10 mouse cellular contexts compared by ENCODE assay signal in genomic region chr8:104413770-104414169, GRCm38 (mm10). TPM values are rescaled to one million over a fixed set of nuclear protein-coding genes. Genes with fewer than 3 reads are reported as not detected.
DNase-seq lines count a peak whose midpoint lies in the region; ATAC-seq and TF ChIP-seq lines count a peak whose summit lies in the region.
"Had no signal": no experiment of that assay in that cellular context is flagged by ENCODE, and none has a peak within 500 bp of the region (broad histone marks: within the 10 kb centered on the region; RNA-seq: fewer than 3 reads in every experiment).

No protein-coding gene starts in this region.

- H3K4me3 ChIP-seq in heart, embryonic 14.5 days (ENCODE audit: control insufficient read depth in 1 of 2, insufficient read depth in 1 of 2, low read depth in 1 of 2, low read length in 2 of 2) = no peak overlapping the region
- H3K4me3 ChIP-seq in lung, embryonic 14.5 days (ENCODE audit: low read depth, low read length) = no peak overlapping the region
- H3K4me3 ChIP-seq in intestine, embryonic 16.5 days (ENCODE audit: low read length) = no peak overlapping the region
- H3K4me3 ChIP-seq in stomach, embryonic 15.5 days (replicated peaks) = no peak overlapping the region

- H3K27ac ChIP-seq in heart, embryonic 14.5 days (replicated peaks in 1 of 2; ENCODE audit: control insufficient read depth in 1 of 2, insufficient read depth in 1 of 2, low read depth in 2 of 2, low read length in 2 of 2) = peak overlapping the region; percentile 23 to 31; a peak in 1 of 4 replicates
- H3K27ac ChIP-seq in lung, embryonic 14.5 days (ENCODE audit: low read depth) = no peak overlapping the region
- H3K27ac ChIP-seq in intestine, embryonic 16.5 days (ENCODE audit: low read length) = peak overlapping the region; percentile 77
- peak overlapping the region; percentile 75 for H3K27ac ChIP-seq in stomach, embryonic 15.5 days

- H3K9ac ChIP-seq in heart, embryonic 14.5 days (ENCODE audit: low read length) = no peak overlapping the region
- no peak overlapping the region for H3K9ac ChIP-seq in lung, embryonic 14.5 days
- no peak overlapping the region for H3K9ac ChIP-seq in intestine, embryonic 16.5 days (ENCODE audit: low read depth, low read length)
- no peak overlapping the region for H3K9ac ChIP-seq in stomach, embryonic 15.5 days

- 0 out of 2 replicates have a peak overlapping the region, but pooled peaks have one; percentile 22 for H3K4me2 ChIP-seq in heart, embryonic 14.5 days (ENCODE audit: low read length)
- no peak overlapping the region for H3K4me2 ChIP-seq in lung, embryonic 14.5 days
- no peak overlapping the region for H3K4me2 ChIP-seq in intestine, embryonic 16.5 days (ENCODE audit: low read depth, low read length)
- no peak overlapping the region for H3K4me2 ChIP-seq in stomach, embryonic 15.5 days
- H3K4me2 ChIP-seq: liver, embryonic 11.5 days had no signal

- peaks cover 10 to 26% of the 10 kb centered on the region in 2 experiments for H3K4me1 ChIP-seq in heart, embryonic 14.5 days (ENCODE audit: control insufficient read depth in 2 of 2, insufficient read depth in 2 of 2, low read length in 2 of 2)
- H3K4me1 ChIP-seq in lung, embryonic 14.5 days (ENCODE audit: insufficient read depth) = no peaks in the 10 kb centered on the region; the same call in 1 of the 2 replicates
- H3K4me1 ChIP-seq in intestine, embryonic 16.5 days (ENCODE audit: control insufficient read depth, insufficient read depth, low read length) = no peaks in the 10 kb centered on the region; the same call in 1 of the 2 replicates
- peaks cover 5% of the 10 kb centered on the region; the same call in 1 of the 2 replicates for H3K4me1 ChIP-seq in stomach, embryonic 15.5 days

- no peak for DNase-seq in heart, adult 8-10 months (ENCODE audit: low spot score)
- no peak for DNase-seq in lung, embryonic 14.5 days
- DNase-seq in lung, postnatal 36 days = no peak
- DNase-seq in layer of hippocampus, adult 9-10 months (ENCODE audit: low spot score) = no peak
- DNase-seq in cerebellum, postnatal 36 days = no peak
- DNase-seq: kidney, adult 8-10 months had no signal

- no peaks in the 10 kb centered on the region for H3K27me3 ChIP-seq in heart, embryonic 14.5 days (ENCODE audit: control insufficient read depth, insufficient read depth, low read length)
- H3K27me3 ChIP-seq in lung, embryonic 14.5 days (ENCODE audit: insufficient read depth, low read length) = no peaks in the 10 kb centered on the region
- no peaks in the 10 kb centered on the region for H3K27me3 ChIP-seq in intestine, embryonic 16.5 days (replicated peaks; ENCODE audit: control insufficient read depth, insufficient read depth, low read length)
- no peaks in the 10 kb centered on the region for H3K27me3 ChIP-seq in stomach, embryonic 15.5 days (replicated peaks)

- no peaks in the 10 kb centered on the region for H3K9me3 ChIP-seq in heart, embryonic 14.5 days (ENCODE audit: control insufficient read depth, low read length)
- H3K9me3 ChIP-seq in lung, embryonic 14.5 days (ENCODE audit: low read depth, low read length) = no peaks in the 10 kb centered on the region
- no peaks in the 10 kb centered on the region for H3K9me3 ChIP-seq in intestine, embryonic 16.5 days (ENCODE audit: control insufficient read depth, low read length)
- no peaks in the 10 kb centered on the region for H3K9me3 ChIP-seq in stomach, embryonic 15.5 days

- no peak for TF ChIP-seq CTCF in lung, embryonic 14.5 days (IDR thresholded peaks at IDR 0.05; ENCODE audit: low read depth)

- ATAC-seq in heart, embryonic 14.5 days (ENCODE audit: insufficient number of reproducible peaks, insufficient read depth, low FRiP score, low read depth) = peak; percentile 34; the same call in 1 of the 2 replicates
- peak; percentile 55; the same call in 1 of the 2 replicates for ATAC-seq in lung, embryonic 14.5 days (ENCODE audit: insufficient read depth)
- 0 out of 2 replicates have a peak, but pooled peaks have one; percentile 4 for ATAC-seq in intestine, embryonic 16.5 days
- no peak for ATAC-seq in stomach, embryonic 15.5 days (ENCODE audit: insufficient read depth, low FRiP score, low read depth)

- WGBS in heart, embryonic 14.5 days = 51% methylated on average over 4 of the region's 4 CpGs
- WGBS in lung, embryonic 14.5 days = 63% methylated on average over 4 of the region's 4 CpGs
- 67% methylated on average over 4 of the region's 4 CpGs for WGBS in intestine, embryonic 16.5 days
- WGBS in stomach, embryonic 15.5 days = 64% methylated on average over 4 of the region's 4 CpGs

- H3K36me3 ChIP-seq in heart, embryonic 14.5 days (ENCODE audit: control insufficient read depth, insufficient read depth, low read length) = peaks cover 32% of the 10 kb centered on the region
- H3K36me3 ChIP-seq in lung, embryonic 14.5 days (ENCODE audit: insufficient read depth) = peaks cover 17% of the 10 kb centered on the region
- H3K36me3 ChIP-seq in intestine, embryonic 16.5 days (ENCODE audit: control insufficient read depth, insufficient read depth, low read length) = no peaks in the 10 kb centered on the region
- H3K36me3 ChIP-seq in stomach, embryonic 15.5 days = peaks cover 13% of the 10 kb centered on the region

RNA-seq across cellular contexts. Expression of gene Cmtm4, which starts 18.2 kb away (rescaled TPM):
- 2.1 and 2.4 TPM in 2 replicates for polyA plus RNA-seq in heart, embryonic 14.5 days (2014; fragmentation: Nextera tagmentation; extraction: Ambion mirVana)
- total RNA-seq in heart, adult 8-10 months (2022) = 10 to 100 TPM; 10.7 to 11.8 (median 11.0) TPM
- polyA plus RNA-seq in lung, embryonic 14.5 days (2014; fragmentation: Nextera tagmentation; extraction: Ambion mirVana) = 3.6 and 4.0 TPM in 2 replicates
- polyA plus RNA-seq in intestine, embryonic 16.5 days (2015; fragmentation: Nextera tagmentation; extraction: Ambion mirVana) = 4.2 and 5.1 TPM in 2 replicates
- polyA plus RNA-seq in stomach, embryonic 15.5 days (2015; fragmentation: Nextera tagmentation; extraction: Ambion mirVana) = 6.2 and 6.4 TPM in 2 replicates

RNA-seq across cellular contexts. Expression of gene Dync1li2, which starts 29.1 kb away (rescaled TPM):
- 55.0 and 57.0 TPM in 2 replicates for polyA plus RNA-seq in heart, embryonic 14.5 days (2014; fragmentation: Nextera tagmentation; extraction: Ambion mirVana)
- 100 to 1,000 TPM in 2 of 4 experiments, 10 to 100 TPM in 2; 80.4 to 113 (median 96.5) TPM for total RNA-seq in heart, adult 8-10 months (2022)
- 61.1 and 62.4 TPM in 2 replicates for polyA plus RNA-seq in lung, embryonic 14.5 days (2014; fragmentation: Nextera tagmentation; extraction: Ambion mirVana)
- 38.7 and 39.7 TPM in 2 replicates for polyA plus RNA-seq in intestine, embryonic 16.5 days (2015; fragmentation: Nextera tagmentation; extraction: Ambion mirVana)
- polyA plus RNA-seq in stomach, embryonic 15.5 days (2015; fragmentation: Nextera tagmentation; extraction: Ambion mirVana) = 54.9 and 58.0 TPM in 2 replicates
